In genomic region chr10:128253677-128254255, GRCm38 (mm10) we compare ENCODE assay signal across 26 mouse cellular contexts. TPM values are rescaled to one million over a fixed set of nuclear protein-coding genes. Genes with fewer than 3 reads are reported as not detected.
DNase-seq lines count a peak whose midpoint lies in the region; ATAC-seq and TF ChIP-seq lines count a peak whose summit lies in the region.
"Had no signal": no experiment of that assay in that cellular context is flagged by ENCODE, and none has a peak within 500 bp of the region (broad histone marks: within the 10 kb centered on the region; RNA-seq: fewer than 3 reads in every experiment).

Apon (plus strand) TSS chr10:128254096.

- DNase-seq in lung, postnatal 25 days (ENCODE audit: low spot score): peak; percentile 19
- no peak for DNase-seq in lung, postnatal 4 days
- peak; percentile 63 for DNase-seq in gonadal fat pad, adult 2 months (ENCODE audit: low read depth)
- DNase-seq in gastrocnemius, adult 8-10 months (ENCODE audit: low spot score in 2 of 2): no peak
- no peak for DNase-seq in hindbrain, embryonic 14.5 days (ENCODE audit: low spot score)
- DNase-seq: cerebellum, adult 2 months; cerebellum, postnatal 36 days; gastrocnemius, postnatal 10 days; heart, postnatal 4 days; kidney, adult 18-20 months; kidney, postnatal 10 days; right cerebral cortex, adult 18-20 months had no signal

- TF ChIP-seq POLR2A in ES-Bruce4 (IDR thresholded peaks at IDR 0.05; ENCODE audit: insufficient read depth, low read length): no peak

- no peak for ATAC-seq in activated CD4-positive, CD25-positive, alpha-beta regulatory T cell, adult 4 months
- ATAC-seq in hindbrain, embryonic 14.5 days (ENCODE audit: low FRiP score): no peak
- ATAC-seq: forebrain, embryonic 13.5 days; hindbrain, postnatal 0 days had no signal

- H3K4me3 ChIP-seq in ES-Bruce4 (ENCODE audit: low read depth, low read length): peak within 1 kb of the TSS; percentile 7; the same call in 1 of the 2 replicates
- H3K4me3 ChIP-seq in hindbrain, embryonic 14.5 days (replicated peaks; ENCODE audit: low read length): no peak within 1 kb of the TSS
- H3K4me3 ChIP-seq: forebrain, embryonic 13.5 days; heart, embryonic 15.5 days; limb, embryonic 15.5 days; midbrain, embryonic 10.5 days; neural tube, embryonic 12.5 days had no signal

- peaks cover 31% of the 10 kb centered on the region for H3K36me3 ChIP-seq in ES-Bruce4 (ENCODE audit: control insufficient read depth, insufficient read depth, low read length, poor library complexity, severe bottlenecking)
- peaks cover 40% of the 10 kb centered on the region for H3K36me3 ChIP-seq in hindbrain, embryonic 14.5 days (replicated peaks; ENCODE audit: control insufficient read depth, insufficient read depth)

- no peaks in the 10 kb centered on the region for H3K4me1 ChIP-seq in ES-Bruce4 (ENCODE audit: control insufficient read depth, insufficient read depth, low read length)
- H3K4me1 ChIP-seq in hindbrain, embryonic 14.5 days (replicated peaks; ENCODE audit: control insufficient read depth, insufficient read depth, low read length): no peaks in the 10 kb centered on the region
- H3K4me1 ChIP-seq: forebrain, embryonic 13.5 days; heart, embryonic 15.5 days; limb, embryonic 15.5 days; midbrain, embryonic 10.5 days; neural tube, embryonic 12.5 days had no signal

- TF ChIP-seq EP300 in ES-Bruce4 (IDR thresholded peaks at IDR 0.05; ENCODE audit: insufficient read depth, low read depth, low read length): no peak

- 88% methylated on average over 4 of the region's 4 CpGs for WGBS in hindbrain, embryonic 14.5 days

- H3K4me2 ChIP-seq in hindbrain, embryonic 14.5 days (replicated peaks): no peak within 1 kb of the TSS
- H3K4me2 ChIP-seq: forebrain, embryonic 13.5 days; heart, embryonic 15.5 days; limb, embryonic 15.5 days; neural tube, embryonic 12.5 days had no signal

- no peak within 1 kb of the TSS for H3K9ac ChIP-seq in ES-Bruce4 (ENCODE audit: low read depth, poor library complexity, severe bottlenecking)
- no peak within 1 kb of the TSS for H3K9ac ChIP-seq in hindbrain, embryonic 14.5 days
- H3K9ac ChIP-seq: forebrain, embryonic 13.5 days; heart, embryonic 15.5 days; limb, embryonic 15.5 days; neural tube, embryonic 12.5 days had no signal

- TF ChIP-seq CTCF in ES-Bruce4 (IDR thresholded peaks at IDR 0.05; ENCODE audit: low read depth, low read length): no peak

- no peaks in the 10 kb centered on the region for H3K9me3 ChIP-seq in ES-Bruce4 (replicated peaks; ENCODE audit: control insufficient read depth, insufficient read depth, low read length, poor library complexity, severe bottlenecking)
- H3K9me3 ChIP-seq in hindbrain, embryonic 14.5 days (ENCODE audit: control insufficient read depth, low read length): no peaks in the 10 kb centered on the region
- H3K9me3 ChIP-seq: forebrain, embryonic 13.5 days; heart, embryonic 15.5 days; limb, embryonic 15.5 days; midbrain, embryonic 10.5 days; neural tube, embryonic 12.5 days had no signal

- H3K27ac ChIP-seq in ES-Bruce4 (ENCODE audit: insufficient read depth, low read length): no peak within 1 kb of the TSS
- H3K27ac ChIP-seq in hindbrain, embryonic 14.5 days: no peak within 1 kb of the TSS
- H3K27ac ChIP-seq: forebrain, embryonic 13.5 days; heart, embryonic 15.5 days; hindbrain, postnatal 0 days; limb, embryonic 15.5 days; macrophage; midbrain, embryonic 10.5 days; neural tube, embryonic 12.5 days had no signal

- H3K27me3 ChIP-seq in ES-Bruce4 (ENCODE audit: control insufficient read depth, insufficient read depth, low read length, poor library complexity, severe bottlenecking): no peaks in the 10 kb centered on the region
- no peaks in the 10 kb centered on the region for H3K27me3 ChIP-seq in hindbrain, embryonic 14.5 days (ENCODE audit: control insufficient read depth, insufficient read depth, low read length)
- H3K27me3 ChIP-seq: forebrain, embryonic 13.5 days; heart, embryonic 15.5 days; limb, embryonic 15.5 days; neural tube, embryonic 12.5 days had no signal

RNA-seq across cellular contexts. Expression of gene Apon, which starts in this region (rescaled TPM):
- polyA plus RNA-seq in ES-Bruce4 (2011; ENCODE audit: insufficient read depth, insufficient read length, low read depth, missing spikeins): 0.43 TPM in 1 of 2 replicates, not detected in the other
- 0.75 TPM in 1 of 2 replicates, not detected in the other for polyA plus RNA-seq in gonadal fat pad, adult 2 months (2012; rRNA removed)
- not detected for polyA plus RNA-seq in activated CD4-positive, CD25-positive, alpha-beta regulatory T cell, adult 4 months (2017; shearing (Covaris generic))
- under 1 TPM in 1 of 4 experiments, not detected in 3; 0.21 TPM for total RNA-seq in gastrocnemius, adult 8-10 months (2022)
- 0.19 TPM in 1 of 2 replicates, not detected in the other for polyA plus RNA-seq in hindbrain, embryonic 14.5 days (2014; fragmentation: Nextera tagmentation; extraction: Ambion mirVana)
- total RNA-seq: heart, adult 8-10 months; hindbrain, postnatal 0 days; layer of hippocampus, adult 18-20 months; left cerebral cortex, postnatal 25 days; monocyte, adult 5-6 weeks had no signal
- polyA plus RNA-seq: cerebellum, adult 2 months; frontal cortex, adult 2 months; hindbrain, postnatal 0 days; macrophage had no signal

Comparison
In these comparisons a context has a peak if more than half of its experiments do, and no peak if none do; other contexts are left out.
1. Peak in DNase-seq in gonadal fat pad, adult 2 months; RNA of the gene not detected or under 1 TPM.